Mouse (Mus musculus) lung, adult 2 months (tissue): ENCODE measurements at regions not wholly inside any gene's neighbourhood (a gene's known extent, or its start where the extent isn't known, plus 50 kb on each side); places are given as distances from the start of the nearest gene placed in this dataset.

Experiments used
- CTCF ChIP-seq: fragments of 200-500 bp; IDR thresholded peaks from 2 replicates; pipeline ENCODE4 v1.5.1; 2011; ENCODE audit warnings: mild to moderate bottlenecking, low read length, control low read depth; ENCODE audit not compliant: insufficient read depth
- POLR2A ChIP-seq: fragments of 200-500 bp; IDR thresholded peaks from 2 replicates; pipeline ENCODE4 v1.6.1; 2011; ENCODE audit warnings: low read depth, mild to moderate bottlenecking, control low read depth, low read length, borderline replicate concordance; ENCODE audit errors: extremely low read depth

- TF ChIP-seq POLR2A (no peak), CTCF (peak; percentile 5; the same call in 1 of the 2 replicates)
Measured at GRCm38 (mm10) chr2:139370070-139370469, 123.6 kb upstream of the Sptlc3 start.
